Mouse (Mus musculus): Measurements from ENCODE around the gene Tnfaip3. TPM values are rescaled to one million over a fixed set of nuclear protein-coding genes. Genes with fewer than 3 reads are reported as not detected.

Gene Tnfaip3
- polyA plus RNA-seq, 1 experiment, result 2.0 TPM

- TF ChIP-seq POLR2A (IDR thresholded peaks at IDR 0.05; ENCODE audit: extremely low read depth, insufficient read depth, low read length) (no peak), CTCF (IDR thresholded peaks at IDR 0.05; ENCODE audit: extremely low read depth, insufficient read depth, low read length) (no peak)
- Histone ChIP-seq H3K4me1 (ENCODE audit: control insufficient read depth, insufficient read depth, low read length) (no peaks in the 10 kb centered on the region), H3K4me3 (ENCODE audit: insufficient read depth, low read length) (no peak overlapping the region), H3K27ac (ENCODE audit: insufficient read depth, low read length) (no peak overlapping the region)
Measured at GRCm38 (mm10) chr10:19023622-19024326, 8.3 kb upstream of the Tnfaip3 start.

- Histone ChIP-seq H3K4me1 (ENCODE audit: control insufficient read depth, insufficient read depth, low read length) (no peaks in the 10 kb centered on the region), H3K4me3 (ENCODE audit: insufficient read depth, low read length) (no peak overlapping the region), H3K27ac (ENCODE audit: insufficient read depth, low read length) (no peak overlapping the region)
- TF ChIP-seq CTCF (IDR thresholded peaks at IDR 0.05; ENCODE audit: extremely low read depth, insufficient read depth, low read length) (no peak), POLR2A (IDR thresholded peaks at IDR 0.05; ENCODE audit: extremely low read depth, insufficient read depth, low read length) (no peak)
Measured at GRCm38 (mm10) chr10:19022272-19022671, 6.8 kb upstream of the Tnfaip3 start.

- TF ChIP-seq POLR2A (IDR thresholded peaks at IDR 0.05; ENCODE audit: extremely low read depth, insufficient read depth, low read length), result no peak
- no peak for TF ChIP-seq CTCF (IDR thresholded peaks at IDR 0.05; ENCODE audit: extremely low read depth, insufficient read depth, low read length)
- Histone ChIP-seq H3K4me1 (ENCODE audit: control insufficient read depth, insufficient read depth, low read length) (no peaks in the 10 kb centered on the region; the same call in 1 of the 2 replicates), H3K27ac (ENCODE audit: insufficient read depth, low read length) (no peak overlapping the region), H3K4me3 (ENCODE audit: insufficient read depth, low read length) (no peak overlapping the region)
Measured at GRCm38 (mm10) chr10:19016823-19017471, 1.5 kb upstream of the Tnfaip3 start.

GRCm38 (mm10) chr10:19014381-19015256, 838 bp downstream of the Tnfaip3 start:
- H3K4me3 ChIP-seq (ENCODE audit: insufficient read depth, low read length), result peak overlapping the region; percentile 49
- TF ChIP-seq POLR2A (IDR thresholded peaks at IDR 0.05; ENCODE audit: extremely low read depth, insufficient read depth, low read length) (no peak), CTCF (IDR thresholded peaks at IDR 0.05; ENCODE audit: extremely low read depth, insufficient read depth, low read length) (peak; percentile 7; the same call in 1 of the 2 replicates)
- H3K27ac ChIP-seq (ENCODE audit: insufficient read depth, low read length), result 0 out of 2 replicates have a peak overlapping the region, but pooled peaks have one; percentile 25
- no peaks in the 10 kb centered on the region; the same call in 1 of the 2 replicates for H3K4me1 ChIP-seq (ENCODE audit: control insufficient read depth, insufficient read depth, low read length)

GRCm38 (mm10) chr10:19013351-19013750, 2.1 kb downstream of the Tnfaip3 start:
- Histone ChIP-seq H3K27ac (ENCODE audit: insufficient read depth, low read length) (no peak overlapping the region), H3K4me1 (ENCODE audit: control insufficient read depth, insufficient read depth, low read length) (no peaks in the 10 kb centered on the region; the same call in 1 of the 2 replicates), H3K4me3 (ENCODE audit: insufficient read depth, low read length) (no peak overlapping the region)
- TF ChIP-seq CTCF (IDR thresholded peaks at IDR 0.05; ENCODE audit: extremely low read depth, insufficient read depth, low read length), result no peak
- no peak for TF ChIP-seq POLR2A (IDR thresholded peaks at IDR 0.05; ENCODE audit: extremely low read depth, insufficient read depth, low read length)

GRCm38 (mm10) chr10:19012616-19013015, 2.8 kb downstream of the Tnfaip3 start:
- Histone ChIP-seq H3K27ac (ENCODE audit: insufficient read depth, low read length) (no peak overlapping the region), H3K4me3 (ENCODE audit: insufficient read depth, low read length) (no peak overlapping the region), H3K4me1 (ENCODE audit: control insufficient read depth, insufficient read depth, low read length) (no peaks in the 10 kb centered on the region; the same call in 1 of the 2 replicates)
- TF ChIP-seq CTCF (IDR thresholded peaks at IDR 0.05; ENCODE audit: extremely low read depth, insufficient read depth, low read length) (no peak), POLR2A (IDR thresholded peaks at IDR 0.05; ENCODE audit: extremely low read depth, insufficient read depth, low read length) (no peak)

- TF ChIP-seq CTCF (IDR thresholded peaks at IDR 0.05; ENCODE audit: extremely low read depth, insufficient read depth, low read length), result no peak
- TF ChIP-seq POLR2A (IDR thresholded peaks at IDR 0.05; ENCODE audit: extremely low read depth, insufficient read depth, low read length), result no peak
- H3K4me3 ChIP-seq (ENCODE audit: insufficient read depth, low read length), result no peak overlapping the region
Measured at GRCm38 (mm10) chr10:19011832-19012440, 3.5 kb downstream of the Tnfaip3 start.

GRCm38 (mm10) chr10:19010414-19010813, 5.0 kb downstream of the Tnfaip3 start:
- TF ChIP-seq CTCF (IDR thresholded peaks at IDR 0.05; ENCODE audit: extremely low read depth, insufficient read depth, low read length) (no peak), POLR2A (IDR thresholded peaks at IDR 0.05; ENCODE audit: extremely low read depth, insufficient read depth, low read length) (no peak)
- Histone ChIP-seq H3K27ac (ENCODE audit: insufficient read depth, low read length) (no peak overlapping the region), H3K4me1 (ENCODE audit: control insufficient read depth, insufficient read depth, low read length) (no peaks in the 10 kb centered on the region; the same call in 1 of the 2 replicates), H3K4me3 (ENCODE audit: insufficient read depth, low read length) (no peak overlapping the region)

More at GRCm38 (mm10) chr10:19011832-19012440, 3.5 kb downstream of the Tnfaip3 start:
- Histone ChIP-seq H3K4me1 (ENCODE audit: control insufficient read depth, insufficient read depth, low read length) (no peaks in the 10 kb centered on the region; the same call in 1 of the 2 replicates), H3K27ac (ENCODE audit: insufficient read depth, low read length) (no peak overlapping the region)
